Mouse (Mus musculus) heart, embryonic 12.5 days (tissue): ENCODE data around the gene Mad1l1. TPM values are rescaled to one million over a fixed set of nuclear protein-coding genes. Genes with fewer than 3 reads are reported as not detected.

Experiments
- ATAC-seq: fragments of 200-750 bp; cut with Nextera tagmentation; 2 replicates; pipeline ENCODE4 v1.8.0; 2017; ENCODE audit warnings: moderate TSS enrichment, moderate library complexity; ENCODE audit not compliant: insufficient number of reproducible peaks, low FRiP score
- H3K27ac ChIP-seq: fragments of 300-500 bp; sonication (generic); 2 replicates; pipeline ENCODE4 v1.5.1; 2016; ENCODE audit warnings: mild to moderate bottlenecking, moderate library complexity; ENCODE audit not compliant: poor library complexity, severe bottlenecking
- H3K27me3 ChIP-seq: fragments of 300-500 bp; sonication (generic); replicated peaks from 2 replicates; pipeline ENCODE4 v1.6.1; 2016; ENCODE audit warnings: mild to moderate bottlenecking, moderate library complexity
- H3K36me3 ChIP-seq: fragments of 300-500 bp; sonication (generic); 2 replicates; pipeline ENCODE4 v1.6.1; 2016; ENCODE audit warnings: mild to moderate bottlenecking, moderate library complexity
- H3K4me1 ChIP-seq: fragments of 300-500 bp; sonication (generic); replicated peaks from 2 replicates; pipeline ENCODE4 v1.6.1; 2016; ENCODE audit warnings: mild to moderate bottlenecking
- H3K4me2 ChIP-seq: fragments of 300-500 bp; sonication (generic); 2 replicates; pipeline ENCODE4 v1.6.1; 2016; ENCODE audit warnings: mild to moderate bottlenecking, moderate library complexity
- H3K4me3 ChIP-seq: fragments of 300-500 bp; sonication (generic); 2 replicates; pipeline ENCODE4 v1.5.1; 2016; ENCODE audit warnings: mild to moderate bottlenecking
- H3K9ac ChIP-seq: fragments of 300-500 bp; sonication (generic); 2 replicates; pipeline ENCODE4 v1.6.1; 2016; ENCODE audit warnings: mild to moderate bottlenecking, moderate library complexity
- H3K9me3 ChIP-seq: fragments of 300-500 bp; sonication (generic); replicated peaks from 2 replicates; pipeline ENCODE4 v1.6.1; 2016; ENCODE audit warnings: mild to moderate bottlenecking, moderate library complexity
- WGBS: fragments of 180-500 bp; shearing (Covaris S2); methylation state at CpG from one replicate; pipeline ENCODE4 v1.1.7; 2016; 5-methylcytosine and 5-hydroxymethylcytosine counted together
- polyA plus RNA-seq: library from polyadenylated mRNA; unstranded; fragments of >200 nt; fragmentation: Nextera tagmentation; extraction: Ambion mirVana; gene quantifications from 2 replicates; pipeline ENCODE4 v1.2.1, GENCODE M21; 2016

The Mad1l1 gene
- polyA plus RNA-seq, 1 experiment from 2014 or later = 26.3 TPM

GRCm38 (mm10) chr5:140215471-140216087 lies 105.8 kb downstream of the Mad1l1 start:
- Histone ChIP-seq H3K36me3 (no peaks in the 10 kb centered on the region), H3K27me3 (peaks cover 3% of the 10 kb centered on the region; the same call in 1 of the 2 replicates), H3K4me1 (peaks cover 13% of the 10 kb centered on the region), H3K9ac (no peak overlapping the region), H3K27ac (no peak overlapping the region), H3K4me3 (no peak overlapping the region), H3K4me2 (no peak overlapping the region), H3K9me3 (no peaks in the 10 kb centered on the region)
- no peak for ATAC-seq
- WGBS = 70% methylated on average over 4 of the region's 4 CpGs

DNA sequence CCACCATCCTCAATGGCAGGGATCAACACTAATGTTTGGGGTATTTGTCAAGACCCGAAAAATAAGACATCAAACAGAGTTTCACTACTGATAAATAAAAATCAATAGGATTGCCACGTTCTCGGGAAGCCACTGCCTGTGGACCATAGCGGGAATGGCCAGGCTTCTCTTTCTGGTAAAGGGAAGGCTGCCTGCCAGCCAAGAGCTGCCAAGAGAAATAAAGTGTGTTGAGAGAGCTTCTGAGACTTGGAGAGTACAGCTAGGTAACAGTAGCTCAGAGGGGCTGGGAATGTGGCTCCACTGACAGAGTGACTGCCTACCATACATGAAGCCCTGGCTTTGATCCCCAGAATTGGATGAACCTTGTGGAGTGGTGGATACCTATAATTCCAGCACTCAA lies 108.4 kb downstream of the Mad1l1 start:
- Histone ChIP-seq H3K27ac (no peak overlapping the region), H3K4me3 (no peak overlapping the region), H3K9ac (no peak overlapping the region), H3K36me3 (no peaks in the 10 kb centered on the region), H3K27me3 (no peaks in the 10 kb centered on the region; the same call in 1 of the 2 replicates), H3K9me3 (no peaks in the 10 kb centered on the region), H3K4me1 (peaks cover 30% of the 10 kb centered on the region), H3K4me2 (no peak overlapping the region)
- 69% methylated on average over 4 of the region's 4 CpGs for WGBS
- no peak for ATAC-seq

DNA sequence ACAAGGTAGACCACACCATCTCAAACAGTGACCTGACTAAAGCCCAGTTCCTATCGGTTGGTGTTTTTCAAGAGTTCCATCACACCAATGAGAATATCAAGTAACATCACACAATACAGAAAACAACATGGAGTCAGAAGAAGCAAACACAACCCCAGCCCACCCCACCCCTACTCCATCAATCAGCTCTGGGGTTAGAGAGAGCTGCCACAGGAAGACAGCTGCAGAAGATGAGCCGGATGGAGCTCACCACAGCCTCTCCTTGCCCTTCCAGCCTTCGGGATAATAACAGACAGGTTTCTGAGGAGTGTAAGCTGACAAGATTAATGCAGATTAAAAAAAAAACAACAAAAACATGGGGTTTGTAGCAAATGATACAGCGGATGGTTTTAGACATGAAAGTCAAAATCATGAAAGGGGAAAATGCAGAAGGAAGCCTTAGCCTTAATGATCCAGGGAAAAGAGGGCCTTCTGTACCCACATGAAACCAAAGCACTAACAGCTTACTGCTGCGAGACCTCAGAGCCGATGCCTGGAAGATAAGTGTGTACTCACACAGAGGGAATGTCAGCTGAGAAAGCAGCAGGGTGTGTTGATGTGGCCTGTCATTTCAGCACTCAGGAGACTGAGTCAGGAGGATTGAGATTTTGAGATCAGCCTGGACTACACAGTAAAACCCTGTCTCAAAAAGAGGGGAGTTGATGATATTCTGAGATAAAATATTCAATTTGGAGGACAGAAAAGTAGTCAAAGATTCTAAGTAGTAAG lies 110.8 kb downstream of the Mad1l1 start:
- no peak overlapping the region for H3K9ac ChIP-seq
- no peak overlapping the region for H3K4me3 ChIP-seq
- H3K36me3 ChIP-seq = no peaks in the 10 kb centered on the region
- WGBS = 61% methylated on average over 6 of the region's 6 CpGs
- no peaks in the 10 kb centered on the region; the same call in 1 of the 2 replicates for H3K27me3 ChIP-seq
- no peak for ATAC-seq
- H3K9me3 ChIP-seq = no peaks in the 10 kb centered on the region
- H3K4me2 ChIP-seq = no peak overlapping the region
- H3K4me1 ChIP-seq = peaks cover 35% of the 10 kb centered on the region
- H3K27ac ChIP-seq = no peak overlapping the region

DNA sequence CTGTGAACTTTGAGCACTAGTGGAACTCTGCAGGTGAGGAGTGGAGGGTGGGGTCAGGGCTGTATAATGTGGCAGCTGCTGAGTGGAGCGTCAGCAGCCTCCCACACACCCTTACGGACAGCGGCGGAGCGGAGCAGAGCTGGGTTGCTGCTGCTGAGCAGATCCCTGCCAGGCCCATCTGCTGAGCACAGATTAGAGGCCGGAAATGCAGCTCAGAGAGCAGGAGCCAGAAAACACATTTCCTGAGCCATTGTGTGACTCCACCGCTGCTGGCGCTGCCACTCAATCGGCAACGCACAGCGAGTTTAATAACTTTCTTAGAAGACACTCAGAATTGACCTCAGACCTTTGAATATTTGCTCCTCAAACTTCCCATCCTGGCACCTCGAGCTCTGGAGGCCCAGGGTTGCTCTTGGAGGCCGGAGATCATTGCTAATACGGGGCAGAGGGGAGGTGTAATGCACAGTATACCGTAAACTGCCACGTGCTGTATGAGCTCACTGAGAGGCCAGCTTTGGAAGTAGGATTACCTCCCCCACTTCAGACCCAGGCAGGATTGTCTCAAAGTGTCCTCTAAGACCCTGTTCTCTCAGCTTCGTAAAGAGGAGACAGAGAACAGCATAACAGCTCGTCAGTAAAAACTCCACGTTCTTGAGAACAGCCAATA lies 112.5 kb downstream of the Mad1l1 start:
- Histone ChIP-seq H3K4me1 (peaks cover 38% of the 10 kb centered on the region), H3K27ac (peak overlapping the region; percentile 65), H3K4me2 (peak overlapping the region; percentile 50), H3K27me3 (no peaks in the 10 kb centered on the region; the same call in 1 of the 2 replicates), H3K9ac (no peak overlapping the region), H3K9me3 (no peaks in the 10 kb centered on the region), H3K36me3 (no peaks in the 10 kb centered on the region), H3K4me3 (no peak overlapping the region)
- 25% methylated on average over 19 of the region's 19 CpGs for WGBS
- peak; percentile 86 for ATAC-seq

- Histone ChIP-seq H3K36me3 (no peaks in the 10 kb centered on the region), H3K4me3 (no peak overlapping the region), H3K4me1 (peaks cover 38% of the 10 kb centered on the region), H3K27me3 (peaks cover 7% of the 10 kb centered on the region), H3K4me2 (no peak overlapping the region), H3K9me3 (no peaks in the 10 kb centered on the region), H3K9ac (no peak overlapping the region), H3K27ac (peak overlapping the region; percentile 63)
- ATAC-seq = peak; percentile 60
- 74% methylated on average over 19 of the region's 19 CpGs for WGBS
Measured at GRCm38 (mm10) chr5:140206726-140207703, 114.3 kb downstream of the Mad1l1 start.

GRCm38 (mm10) chr5:140205991-140206390 lies 115.4 kb downstream of the Mad1l1 start:
- peaks cover 7% of the 10 kb centered on the region; the same call in 1 of the 2 replicates for H3K27me3 ChIP-seq
- no peak overlapping the region for H3K4me2 ChIP-seq
- H3K36me3 ChIP-seq = no peaks in the 10 kb centered on the region
- no peak for ATAC-seq
- H3K9ac ChIP-seq = no peak overlapping the region
- H3K9me3 ChIP-seq = no peaks in the 10 kb centered on the region
- H3K27ac ChIP-seq = no peak overlapping the region
- no peak overlapping the region for H3K4me3 ChIP-seq
- H3K4me1 ChIP-seq = peaks cover 38% of the 10 kb centered on the region
- WGBS = 80% methylated on average over 2 of the region's 2 CpGs

DNA sequence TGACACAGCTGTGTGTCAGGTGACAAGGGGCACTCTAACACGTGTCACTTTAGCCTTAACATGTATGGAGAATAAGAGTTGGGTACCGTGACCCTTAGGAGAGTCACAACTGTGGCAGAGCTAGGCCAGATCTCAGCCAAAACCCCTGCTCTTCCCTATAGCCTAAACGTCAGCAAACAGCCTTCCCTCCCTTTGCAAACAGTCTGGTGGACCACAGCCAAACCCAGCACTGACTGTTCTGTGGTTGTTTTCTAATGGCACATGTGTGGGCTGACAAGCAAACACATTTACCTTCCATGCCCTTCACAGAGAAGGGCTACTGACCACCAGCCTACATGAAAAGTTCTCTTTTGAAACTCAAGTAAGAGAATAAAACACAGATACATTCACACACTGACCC lies 116.9 kb downstream of the Mad1l1 start:
- Histone ChIP-seq H3K4me2 (no peak overlapping the region), H3K27me3 (peaks cover 7% of the 10 kb centered on the region; the same call in 1 of the 2 replicates), H3K27ac (no peak overlapping the region), H3K4me1 (peaks cover 36% of the 10 kb centered on the region), H3K4me3 (no peak overlapping the region), H3K9ac (no peak overlapping the region), H3K9me3 (no peaks in the 10 kb centered on the region), H3K36me3 (no peaks in the 10 kb centered on the region)
- WGBS = 66% methylated on average over 3 of the region's 3 CpGs
- ATAC-seq = no peak

- H3K9me3 ChIP-seq = no peaks in the 10 kb centered on the region
- WGBS = 94% methylated on average over 3 of the region's 5 CpGs
- H3K4me2 ChIP-seq = no peak overlapping the region
- H3K36me3 ChIP-seq = no peaks in the 10 kb centered on the region
- ATAC-seq = no peak
- no peak overlapping the region for H3K27ac ChIP-seq
- no peak overlapping the region for H3K4me3 ChIP-seq
- H3K9ac ChIP-seq = no peak overlapping the region
- H3K27me3 ChIP-seq = peaks cover 7% of the 10 kb centered on the region; the same call in 1 of the 2 replicates
- peaks cover 32% of the 10 kb centered on the region for H3K4me1 ChIP-seq
Measured at GRCm38 (mm10) chr5:140204037-140204436, 117.3 kb downstream of the Mad1l1 start.

DNA sequence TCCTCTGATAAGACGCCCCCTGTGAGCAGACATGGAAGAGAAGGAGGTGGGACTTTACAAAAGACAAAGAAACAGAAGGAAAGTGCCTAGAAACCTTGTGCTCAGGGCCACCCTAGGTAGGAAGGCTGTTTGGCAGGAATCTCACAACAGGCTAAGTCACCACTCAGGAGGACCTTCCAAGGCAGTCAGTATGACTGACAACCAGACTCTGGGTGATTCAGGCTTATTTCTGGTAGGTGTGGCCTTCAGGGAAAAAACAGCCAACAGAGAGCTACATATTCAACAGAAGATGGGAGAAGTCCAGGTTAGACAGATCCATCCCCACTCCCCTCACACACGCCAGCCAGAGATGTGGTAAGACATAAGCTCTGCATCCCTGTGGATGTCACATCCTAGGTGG lies 118.9 kb downstream of the Mad1l1 start:
- no peaks in the 10 kb centered on the region for H3K9me3 ChIP-seq
- H3K27me3 ChIP-seq = peaks cover 7% of the 10 kb centered on the region; the same call in 1 of the 2 replicates
- peaks cover 16% of the 10 kb centered on the region for H3K4me1 ChIP-seq
- no peak overlapping the region for H3K4me3 ChIP-seq
- no peak for ATAC-seq
- no peak overlapping the region for H3K4me2 ChIP-seq
- 73% methylated on average over 2 of the region's 2 CpGs for WGBS
- H3K36me3 ChIP-seq = no peaks in the 10 kb centered on the region
- H3K9ac ChIP-seq = no peak overlapping the region
- H3K27ac ChIP-seq = no peak overlapping the region

- Histone ChIP-seq H3K27ac (no peak overlapping the region), H3K4me3 (no peak overlapping the region), H3K9me3 (no peaks in the 10 kb centered on the region), H3K27me3 (peaks cover 7% of the 10 kb centered on the region; the same call in 1 of the 2 replicates), H3K4me1 (peaks cover 7% of the 10 kb centered on the region), H3K9ac (no peak overlapping the region), H3K4me2 (no peak overlapping the region), H3K36me3 (no peaks in the 10 kb centered on the region)
- no peak for ATAC-seq
- 89% methylated on average over 5 of the region's 5 CpGs for WGBS
Measured at GRCm38 (mm10) chr5:140201566-140201965, 119.8 kb downstream of the Mad1l1 start.
